Mouse (Mus musculus) heart, embryonic 11.5 days (tissue): ENCODE measurements at regions not wholly inside any gene's neighbourhood (a gene's known extent, or its start where the extent isn't known, plus 50 kb on each side); places are given as distances from the start of the nearest gene placed in this dataset.

ENCODE experiments used
- ATAC-seq: fragments of 200-750 bp; cut with Nextera tagmentation; replicated peaks from 2 replicates; pipeline ENCODE4 v1.8.0; 2017; ENCODE audit warnings: moderate library complexity; ENCODE audit not compliant: insufficient number of reproducible peaks, low FRiP score, low TSS enrichment
- H3K27ac ChIP-seq: fragments of 300-500 bp; sonication (generic); 2 replicates; pipeline ENCODE4 v1.5.1; 2014; ENCODE audit warnings: mild to moderate bottlenecking, low read depth, low read length
- H3K27me3 ChIP-seq: fragments of 300-500 bp; sonication (generic); 2 replicates; pipeline ENCODE4 v1.6.1; 2014; ENCODE audit warnings: mild to moderate bottlenecking, low read length, mixed read lengths; ENCODE audit not compliant: control insufficient read depth, insufficient read depth
- H3K36me3 ChIP-seq: fragments of 300-500 bp; sonication (generic); 2 replicates; pipeline ENCODE4 v1.6.1; 2014; ENCODE audit warnings: mild to moderate bottlenecking, low read length, moderate library complexity, mixed read lengths; ENCODE audit not compliant: control insufficient read depth, insufficient read depth
- H3K4me1 ChIP-seq: fragments of 300-500 bp; sonication (generic); 2 replicates; pipeline ENCODE4 v1.6.1; 2014; ENCODE audit warnings: low read length; ENCODE audit not compliant: control insufficient read depth, insufficient read depth
- H3K4me2 ChIP-seq: fragments of 300-500 bp; sonication (generic); 2 replicates; pipeline ENCODE4 v1.6.1; 2014; ENCODE audit warnings: mild to moderate bottlenecking, moderate library complexity
- H3K4me3 ChIP-seq: fragments of 300-500 bp; sonication (generic); 2 replicates; pipeline ENCODE4 v1.5.1; 2014; ENCODE audit warnings: low read depth, low read length
- H3K9ac ChIP-seq: fragments of 300-500 bp; sonication (generic); 2 replicates; pipeline ENCODE4 v1.6.1; 2014; ENCODE audit warnings: mild to moderate bottlenecking, low read depth, low read length, moderate library complexity
- H3K9me3 ChIP-seq: fragments of 300-500 bp; sonication (generic); replicated peaks from 2 replicates; pipeline ENCODE4 v1.6.1; 2016; ENCODE audit warnings: low read length; ENCODE audit not compliant: control insufficient read depth
- WGBS: fragments of 180-500 bp; shearing (Covaris S2); extraction: QIAGEN DNeasy Blood & Tissue Kit; methylation state at CpG from one replicate; pipeline ENCODE4 v1.1.7; 2014; ENCODE audit not compliant: insufficient replicate concordance; 5-methylcytosine and 5-hydroxymethylcytosine counted together

DNA sequence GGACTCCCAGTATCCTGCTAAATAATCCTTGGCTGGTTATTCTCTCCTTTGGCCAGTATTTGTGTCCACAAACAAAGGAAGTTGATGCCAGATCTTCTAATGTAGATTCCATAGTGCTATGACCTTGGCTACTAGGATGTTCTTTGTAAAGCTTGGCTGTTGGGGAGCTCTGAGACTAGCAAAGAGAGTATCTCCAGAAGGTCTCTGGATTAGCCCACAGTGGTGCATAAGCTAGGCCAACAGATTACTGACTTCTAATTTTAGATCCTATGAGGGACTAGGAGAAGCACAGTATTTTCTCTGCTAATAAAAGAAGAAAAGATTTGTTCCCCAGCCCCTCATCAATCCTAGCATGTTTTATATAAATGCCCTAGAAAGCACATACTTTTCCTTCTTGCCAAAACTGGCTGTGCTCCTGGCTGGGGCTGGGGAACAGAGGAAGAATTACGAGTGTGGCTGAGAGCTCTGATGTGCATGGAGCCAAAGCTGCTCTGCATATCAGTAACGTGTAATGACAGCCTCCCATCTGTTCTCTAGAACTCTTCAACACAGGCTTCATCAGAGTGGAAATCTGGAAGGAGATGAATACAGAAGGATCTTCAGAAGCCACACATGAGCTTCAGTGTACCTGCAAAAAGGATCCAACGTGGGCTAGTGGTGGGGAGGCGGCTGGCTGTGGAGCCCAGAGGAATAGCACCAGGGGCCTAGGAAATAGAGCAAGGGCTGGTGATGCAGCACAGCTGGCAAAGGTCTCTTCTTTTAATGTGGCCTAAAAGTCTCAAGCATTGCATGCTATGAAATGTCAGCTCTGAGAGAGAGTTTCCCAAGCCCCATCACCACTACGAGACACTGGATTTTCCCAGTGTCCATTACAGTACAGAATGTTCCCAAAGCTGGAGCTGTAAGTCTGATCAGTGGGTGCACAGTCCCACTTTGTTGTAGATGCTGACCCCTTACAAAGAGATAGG is 283.0 kb upstream of the Plxna2 start:
- Histone ChIP-seq H3K9ac (no peak overlapping the region), H3K4me1 (no peaks in the 10 kb centered on the region), H3K36me3 (no peaks in the 10 kb centered on the region), H3K4me2 (no peak overlapping the region), H3K4me3 (no peak overlapping the region), H3K9me3 (no peaks in the 10 kb centered on the region), H3K27me3 (peaks cover 9% of the 10 kb centered on the region), H3K27ac (no peak overlapping the region)
- ATAC-seq = no peak
- 57% methylated on average over 5 of the region's 5 CpGs for WGBS

DNA sequence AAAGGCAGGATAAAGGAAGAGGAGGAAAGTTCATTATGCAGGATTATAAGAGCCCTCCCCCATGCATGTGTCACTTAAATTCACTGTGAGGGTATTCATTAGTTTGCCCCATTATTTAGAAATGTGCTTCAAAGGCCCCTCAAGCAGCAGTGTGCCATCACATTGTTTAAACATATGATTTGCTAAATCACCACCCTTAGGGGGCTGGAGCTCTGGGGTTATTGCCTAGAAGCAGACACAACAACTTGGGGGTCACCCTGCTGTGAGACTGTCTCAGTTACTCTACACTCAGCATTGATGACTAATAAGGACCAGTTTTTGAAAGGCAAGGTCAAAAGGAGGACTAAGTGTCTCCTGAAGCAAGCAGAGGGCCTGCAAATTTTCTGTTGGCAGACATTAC is 285.4 kb upstream of the Plxna2 start:
- H3K9me3 ChIP-seq = no peaks in the 10 kb centered on the region
- H3K9ac ChIP-seq = no peak overlapping the region
- no peak for ATAC-seq
- no peaks in the 10 kb centered on the region for H3K4me1 ChIP-seq
- H3K4me3 ChIP-seq = no peak overlapping the region
- no peak overlapping the region for H3K27ac ChIP-seq
- H3K4me2 ChIP-seq = no peak overlapping the region
- no peaks in the 10 kb centered on the region for H3K36me3 ChIP-seq
- H3K27me3 ChIP-seq = peaks cover 9% of the 10 kb centered on the region

DNA sequence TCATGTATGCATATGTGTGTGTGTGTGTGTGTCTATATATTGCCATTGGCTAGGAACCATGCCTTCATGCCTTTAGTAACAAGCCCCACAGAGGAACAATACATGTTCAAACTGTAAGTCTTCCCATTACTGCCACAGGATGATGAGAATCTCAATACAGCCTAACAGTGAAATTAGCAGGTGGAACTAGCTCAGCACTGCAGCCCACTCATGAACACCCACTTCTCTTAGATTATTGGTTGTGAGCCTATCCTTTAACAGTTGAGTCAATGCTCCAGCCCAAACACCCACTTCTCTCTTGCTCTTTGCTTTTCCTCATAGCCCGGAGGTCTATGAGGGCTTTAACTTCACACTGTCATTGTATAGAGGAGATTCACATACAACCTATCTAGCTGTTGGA is 287.5 kb upstream of the Plxna2 start:
- Histone ChIP-seq H3K4me1 (no peaks in the 10 kb centered on the region), H3K4me3 (no peak overlapping the region), H3K9ac (no peak overlapping the region), H3K27ac (no peak overlapping the region), H3K27me3 (no peaks in the 10 kb centered on the region), H3K9me3 (no peaks in the 10 kb centered on the region), H3K4me2 (no peak overlapping the region), H3K36me3 (no peaks in the 10 kb centered on the region)
- ATAC-seq = no peak
- 81% methylated on average over 1 of the region's 1 CpGs for WGBS

DNA sequence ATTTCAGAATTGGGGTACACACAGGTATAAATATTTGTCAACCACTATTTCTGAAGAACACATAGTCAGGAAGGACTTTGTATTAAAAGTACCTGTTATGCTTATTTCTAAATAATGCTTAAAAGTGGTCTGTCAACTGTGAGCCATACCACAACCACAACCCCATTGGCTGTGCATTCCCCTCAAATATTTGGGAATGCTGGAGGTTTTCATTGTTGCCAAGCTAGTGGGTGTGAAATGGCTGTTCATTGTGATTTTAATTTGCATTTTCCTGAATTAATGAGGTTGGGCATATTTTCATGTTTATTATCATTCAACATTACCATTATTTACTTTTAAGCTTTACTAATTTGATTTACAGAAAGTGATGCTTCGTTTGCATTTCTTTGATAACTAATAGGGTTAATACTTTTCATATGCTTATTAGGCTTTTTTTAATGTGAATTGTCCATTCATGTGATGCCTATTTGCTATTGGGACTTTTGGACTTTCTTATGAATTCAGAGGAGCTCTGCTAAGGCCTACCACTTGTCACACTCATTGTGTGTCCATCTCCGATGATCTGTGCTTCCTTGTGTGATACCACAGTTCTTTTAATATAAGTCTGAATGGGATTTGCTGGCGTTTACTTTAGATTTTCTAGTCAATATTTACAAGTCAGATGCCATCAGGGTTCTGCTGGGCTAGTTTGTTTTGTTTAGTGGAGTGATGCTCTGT is 297.5 kb upstream of the Plxna2 start:
- Histone ChIP-seq H3K36me3 (no peaks in the 10 kb centered on the region), H3K4me2 (no peak overlapping the region), H3K4me3 (no peak overlapping the region), H3K27me3 (no peaks in the 10 kb centered on the region), H3K27ac (no peak overlapping the region), H3K4me1 (no peaks in the 10 kb centered on the region), H3K9me3 (no peaks in the 10 kb centered on the region), H3K9ac (no peak overlapping the region)
- no peak for ATAC-seq
- 74% methylated on average over 3 of the region's 3 CpGs for WGBS

DNA sequence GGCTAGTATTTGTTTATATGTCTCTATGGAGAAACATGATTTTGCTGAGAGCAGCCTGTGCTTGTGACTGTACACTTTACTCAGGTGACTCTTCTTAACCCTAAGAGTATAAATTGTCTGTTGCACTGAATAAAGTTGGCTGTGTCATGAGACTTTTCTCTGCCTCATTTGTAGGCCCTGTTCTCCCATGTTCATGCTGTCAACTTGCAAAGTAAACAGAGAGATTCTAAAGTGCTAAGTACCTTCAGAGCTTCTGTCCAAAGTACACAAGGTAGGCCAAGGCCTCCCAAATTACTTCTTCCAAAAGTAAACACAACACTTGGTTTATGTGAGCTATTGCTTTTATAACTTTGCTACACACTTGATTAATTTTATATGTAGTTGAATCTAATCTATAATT is 299.7 kb upstream of the Plxna2 start:
- H3K9me3 ChIP-seq = no peaks in the 10 kb centered on the region
- H3K4me1 ChIP-seq = no peaks in the 10 kb centered on the region
- H3K9ac ChIP-seq = no peak overlapping the region
- no peak overlapping the region for H3K4me2 ChIP-seq
- no peak overlapping the region for H3K4me3 ChIP-seq
- no peak for ATAC-seq
- no peak overlapping the region for H3K27ac ChIP-seq
- H3K27me3 ChIP-seq = no peaks in the 10 kb centered on the region
- no peaks in the 10 kb centered on the region for H3K36me3 ChIP-seq

DNA sequence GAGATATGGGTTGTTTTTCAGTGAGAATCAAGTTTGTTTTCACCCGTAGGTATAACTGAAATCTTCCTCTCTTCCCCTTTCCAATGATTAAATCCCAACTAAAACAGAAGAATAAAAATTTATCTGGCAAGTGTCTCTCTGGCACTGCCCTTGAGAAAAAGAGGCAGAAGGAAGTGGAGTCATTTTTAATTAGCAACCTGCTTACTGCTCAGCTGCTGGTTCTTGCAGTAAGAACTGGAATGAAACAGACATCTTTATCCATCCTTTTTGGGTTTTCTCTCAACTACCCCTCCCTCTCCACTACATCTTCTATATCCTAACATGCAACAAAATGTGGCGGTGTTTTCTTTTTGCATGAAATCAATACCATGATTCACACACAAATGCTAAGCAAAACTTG is 302.4 kb upstream of the Plxna2 start:
- H3K9ac ChIP-seq = no peak overlapping the region
- H3K36me3 ChIP-seq = no peaks in the 10 kb centered on the region
- H3K4me3 ChIP-seq = no peak overlapping the region
- H3K9me3 ChIP-seq = no peaks in the 10 kb centered on the region
- no peak overlapping the region for H3K4me2 ChIP-seq
- H3K27me3 ChIP-seq = no peaks in the 10 kb centered on the region
- no peaks in the 10 kb centered on the region for H3K4me1 ChIP-seq
- WGBS = 64% methylated on average over 2 of the region's 2 CpGs
- H3K27ac ChIP-seq = no peak overlapping the region
- ATAC-seq = no peak

DNA sequence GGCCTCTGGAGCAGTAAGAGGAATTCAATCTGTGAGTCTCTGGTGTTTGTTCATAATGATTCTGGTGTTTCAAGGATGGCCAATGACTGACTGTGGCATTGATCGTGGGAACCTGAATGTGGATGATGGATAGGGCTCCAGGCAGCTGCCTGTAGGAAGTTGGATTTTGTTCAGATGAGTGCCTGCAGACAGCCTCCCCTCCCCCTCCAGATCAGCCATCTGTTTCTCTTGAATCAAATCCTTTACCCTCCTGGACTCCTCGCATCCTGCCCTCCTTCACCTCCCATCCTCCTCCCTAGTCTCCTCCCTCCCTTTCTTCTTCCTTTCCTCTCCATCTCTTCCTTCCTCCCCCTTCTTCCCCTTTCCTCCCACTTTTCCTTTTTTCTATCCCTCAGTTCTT is 307.6 kb upstream of the Plxna2 start:
- ATAC-seq = no peak
- H3K9ac ChIP-seq = no peak overlapping the region
- no peaks in the 10 kb centered on the region for H3K36me3 ChIP-seq
- no peaks in the 10 kb centered on the region for H3K9me3 ChIP-seq
- H3K4me2 ChIP-seq = no peak overlapping the region
- no peak overlapping the region for H3K27ac ChIP-seq
- H3K27me3 ChIP-seq = no peaks in the 10 kb centered on the region; the same call in 1 of the 2 replicates
- no peak overlapping the region for H3K4me3 ChIP-seq
- H3K4me1 ChIP-seq = no peaks in the 10 kb centered on the region
- WGBS = 23% methylated on average over 2 of the region's 2 CpGs

DNA sequence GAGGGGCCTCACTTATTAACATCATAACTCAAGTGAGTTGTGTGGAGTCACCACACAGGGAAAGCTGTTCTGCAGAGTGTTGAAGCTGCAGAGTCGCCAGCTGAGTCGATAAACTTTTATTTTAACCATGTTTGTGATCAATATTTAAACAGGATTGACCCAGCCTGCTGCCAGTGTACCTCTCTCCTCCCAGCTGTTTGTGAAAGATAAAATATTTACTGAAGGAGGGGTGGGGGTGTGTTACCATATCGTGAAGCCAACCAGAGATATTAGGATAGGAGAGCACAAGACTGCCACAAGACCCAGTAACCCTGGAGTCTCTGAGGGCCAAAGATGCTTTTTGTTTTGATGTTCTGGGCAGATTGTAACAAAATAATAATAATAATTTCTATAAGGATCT is 309.4 kb upstream of the Plxna2 start:
- H3K4me1 ChIP-seq = no peaks in the 10 kb centered on the region
- no peaks in the 10 kb centered on the region for H3K36me3 ChIP-seq
- H3K4me2 ChIP-seq = no peak overlapping the region
- H3K9ac ChIP-seq = no peak overlapping the region
- no peak overlapping the region for H3K27ac ChIP-seq
- WGBS = 76% methylated on average over 3 of the region's 3 CpGs
- ATAC-seq = no peak; the same call in 1 of the 2 replicates
- H3K9me3 ChIP-seq = no peaks in the 10 kb centered on the region
- H3K27me3 ChIP-seq = no peaks in the 10 kb centered on the region; the same call in 1 of the 2 replicates
- H3K4me3 ChIP-seq = no peak overlapping the region
